Mouse (Mus musculus): ENCODE measurements around the gene Vstm4.

DNA sequence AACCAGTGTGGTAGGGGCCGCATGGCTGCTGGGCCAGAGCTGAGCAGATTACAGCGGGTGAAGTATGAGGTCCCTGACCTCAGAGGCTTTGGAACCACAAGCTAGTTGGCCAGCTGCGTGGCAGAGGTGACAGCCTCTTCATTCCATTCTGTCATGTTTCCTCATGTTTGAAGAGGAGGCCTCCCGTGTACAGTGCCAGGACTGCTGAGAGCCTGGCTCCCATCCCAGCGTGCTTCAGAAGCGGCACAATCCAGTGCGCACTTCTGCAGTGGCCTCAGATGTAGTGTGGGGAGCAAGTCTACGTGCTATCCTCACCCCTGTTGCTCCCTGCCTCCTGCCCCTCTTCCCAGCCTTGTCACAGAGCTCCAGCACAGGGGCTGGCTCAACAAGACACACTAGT lies 99.9 kb downstream of the Vstm4 start:
- no peak for TF ChIP-seq CTCF (IDR thresholded peaks at IDR 0.05; ENCODE audit: low read depth)
- no peak for TF ChIP-seq EP300 (optimal IDR thresholded peaks at IDR 0.05)

All from stomach, postnatal 0 days (tissue).